In the genomic region with DNA sequence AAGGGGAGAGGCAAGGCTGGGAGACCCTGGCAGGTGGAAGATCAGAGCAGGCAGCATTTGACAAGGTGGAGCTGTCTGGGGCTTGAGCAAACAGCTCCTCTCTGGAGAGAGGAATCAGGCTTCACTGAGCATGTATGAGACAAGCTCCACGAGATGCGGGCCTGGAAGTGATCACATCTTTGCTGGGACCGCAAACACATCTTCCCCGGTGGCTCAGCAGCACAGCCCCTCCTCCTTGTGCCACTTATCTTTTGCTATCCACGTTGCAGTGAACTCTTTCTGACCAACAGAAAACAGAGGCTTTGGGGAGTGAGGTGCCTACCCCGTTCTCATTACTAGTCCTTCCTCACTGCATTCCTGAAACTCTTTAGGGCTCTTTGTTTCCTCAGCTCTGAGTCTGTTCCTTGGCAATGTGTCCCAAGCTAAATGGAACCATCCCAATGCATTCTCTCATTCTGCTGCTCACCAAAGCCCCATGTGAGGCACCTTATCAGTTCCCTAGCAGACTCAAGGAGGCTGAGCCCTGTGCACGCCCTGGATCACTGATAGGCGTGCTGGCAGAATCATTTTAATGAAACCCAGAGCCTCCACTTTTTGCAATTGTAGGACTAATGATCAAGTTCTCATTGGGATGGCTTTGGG, we compare ENCODE assay signal across 12 mouse cellular contexts.
A peak's percentile ranks its signal among the peaks of the same experiment; 100 is the strongest.
DNase-seq lines count a peak whose midpoint lies in the region; ATAC-seq lines count a peak whose summit lies in the region.
"Had no signal": no experiment of that assay in that cellular context is flagged by ENCODE, and none has a peak within 500 bp of the region (broad histone marks: within the 10 kb centered on the region; RNA-seq: fewer than 3 reads in every experiment).

No protein-coding gene starts in this region.

- no peak overlapping the region for H3K9ac ChIP-seq in heart, embryonic 14.5 days (ENCODE audit: low read length)
- H3K9ac ChIP-seq: forebrain, embryonic 13.5 days had no signal

- H3K27ac ChIP-seq in heart, embryonic 14.5 days (replicated peaks in 1 of 2; ENCODE audit: control insufficient read depth in 1 of 2, insufficient read depth in 1 of 2, low read depth in 2 of 2, low read length in 2 of 2): no peak overlapping the region
- H3K27ac ChIP-seq: forebrain, embryonic 13.5 days; limb, embryonic 10.5 days; macrophage had no signal

- WGBS in heart, embryonic 14.5 days: 22% methylated on average over 8 of the region's 8 CpGs

- ATAC-seq in heart, embryonic 14.5 days (ENCODE audit: insufficient number of reproducible peaks, insufficient read depth, low FRiP score, low read depth): no peak
- ATAC-seq in erythroblast, adult 5-6 weeks (replicated peaks; ENCODE audit: low FRiP score, poor library complexity, severe bottlenecking): peak; percentile 90
- ATAC-seq in megakaryocyte progenitor cell, adult 5-6 weeks (replicated peaks; ENCODE audit: poor library complexity): peak; percentile 95
- ATAC-seq: forebrain, embryonic 13.5 days had no signal

- DNase-seq in heart, adult 11 months: no peak
- peak; percentile 80 for DNase-seq in MEL-GATA-1-ER (ENCODE audit: extremely low read depth, low read depth)
- no peak for DNase-seq in cerebellum, adult 9-10 months
- DNase-seq in urinary bladder, postnatal 10 days (ENCODE audit: low spot score): no peak
- no peak for DNase-seq in frontal cortex, postnatal 10 days (ENCODE audit: low spot score in 2 of 2)
- DNase-seq: thymus, postnatal 4 days had no signal

- H3K4me3 ChIP-seq in heart, embryonic 14.5 days (ENCODE audit: control insufficient read depth in 1 of 2, insufficient read depth in 1 of 2, low read depth in 1 of 2, low read length in 2 of 2): no peak overlapping the region
- H3K4me3 ChIP-seq: forebrain, embryonic 13.5 days; limb, embryonic 10.5 days had no signal

- H3K9me3 ChIP-seq in heart, embryonic 14.5 days (ENCODE audit: control insufficient read depth, low read length): no peaks in the 10 kb centered on the region
- H3K9me3 ChIP-seq: limb, embryonic 10.5 days had no signal

- peaks cover 12 to 16% of the 10 kb centered on the region in 2 experiments for H3K4me1 ChIP-seq in heart, embryonic 14.5 days (ENCODE audit: control insufficient read depth in 2 of 2, insufficient read depth in 2 of 2, low read length in 2 of 2)

- H3K27me3 ChIP-seq in heart, embryonic 14.5 days (ENCODE audit: control insufficient read depth, insufficient read depth, low read length): peaks cover 4% of the 10 kb centered on the region; the same call in 1 of the 2 replicates

- no peaks in the 10 kb centered on the region for H3K36me3 ChIP-seq in heart, embryonic 14.5 days (ENCODE audit: control insufficient read depth, insufficient read depth, low read length)
- H3K36me3 ChIP-seq: limb, embryonic 10.5 days had no signal

- H3K4me2 ChIP-seq in heart, embryonic 14.5 days (ENCODE audit: low read length): 0 out of 2 replicates have a peak overlapping the region, but pooled peaks have one; percentile 8
- H3K4me2 ChIP-seq: forebrain, embryonic 13.5 days had no signal
